Mouse (Mus musculus) c-Kit-positive CD71-positive TER-119-negative erythroid progenitor cells, embryonic 14.5 days (primary cell): ENCODE data around the gene Ube4b.
A peak's percentile ranks its signal among the peaks of the same experiment; 100 is the strongest.

Experiments
- DNase-seq: peaks from one replicate; pipeline ENCODE4 v3.0.0-alpha.2; 2013; ENCODE audit warnings: low read depth

The Ube4b gene

DNA sequence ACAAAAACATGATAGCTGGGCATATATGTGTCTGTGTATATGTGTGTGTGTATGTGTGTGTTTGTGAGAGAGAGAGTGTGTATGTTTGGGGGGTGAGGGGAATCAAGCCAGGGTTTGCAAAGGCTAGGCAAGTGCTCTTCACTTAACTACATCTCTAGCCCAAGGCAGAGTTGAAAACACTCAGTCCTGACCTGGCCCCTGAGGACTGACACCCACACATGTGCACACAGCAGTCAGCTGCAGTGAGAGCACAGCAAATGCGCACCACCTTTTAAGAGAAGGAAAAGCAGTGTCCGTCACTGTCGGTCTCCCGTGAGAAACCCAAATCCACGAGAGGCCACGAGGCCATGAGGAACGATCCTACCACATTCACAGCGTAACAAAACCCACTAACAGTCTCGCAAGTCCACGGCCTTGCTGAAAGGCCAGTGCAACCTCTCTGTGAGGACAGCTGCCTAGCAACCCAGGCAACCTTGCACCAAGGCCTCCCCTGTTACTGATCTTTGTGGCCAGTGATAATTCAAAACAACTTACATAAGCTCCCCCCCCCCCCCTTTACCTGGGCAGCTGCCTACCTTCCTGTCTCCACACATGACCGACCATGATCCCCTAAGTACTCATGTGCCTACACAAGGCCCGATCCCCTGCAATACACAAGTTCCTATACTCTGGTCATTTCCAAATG lies 33.1 kb downstream of the Ube4b start:
- DNase-seq: no peak

DNA sequence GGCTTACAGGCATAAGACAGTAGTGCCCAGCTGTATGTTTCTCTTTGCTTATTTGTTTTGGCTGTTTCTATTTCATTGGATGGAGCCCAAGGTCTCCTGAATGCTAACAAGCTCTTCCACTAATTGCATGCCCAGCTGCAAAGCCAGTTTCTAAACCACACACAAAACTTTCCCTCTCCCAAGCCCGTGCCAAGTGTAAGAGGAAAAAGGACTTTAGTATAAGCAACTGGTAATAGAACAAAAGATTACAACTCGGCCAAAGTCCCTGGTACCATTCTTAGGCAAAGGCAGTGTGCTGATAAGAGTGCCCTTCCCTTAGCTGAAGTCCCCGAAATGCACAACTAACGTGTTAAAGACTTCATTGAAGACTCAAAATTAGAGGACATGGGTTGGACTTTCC lies 34.2 kb downstream of the Ube4b start:
- no peak for DNase-seq

DNA sequence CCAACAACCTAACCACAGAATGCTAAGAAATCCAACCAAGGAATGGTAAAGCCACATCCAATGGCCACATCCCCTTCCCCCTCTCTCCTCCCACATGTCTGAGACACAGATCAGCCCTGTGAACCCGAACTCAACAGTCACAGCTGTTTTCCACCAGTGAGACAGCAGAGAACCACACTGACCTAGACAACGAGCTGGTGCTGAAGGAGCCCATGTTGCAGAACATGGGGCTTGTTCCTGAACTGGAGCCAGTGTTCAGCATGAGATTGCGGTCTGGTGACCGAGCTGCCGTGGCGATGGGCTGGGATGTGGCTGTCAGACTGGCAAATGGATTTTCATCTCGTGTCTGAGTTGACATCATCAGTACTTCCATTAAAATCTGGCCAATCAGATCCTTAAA lies 45.5 kb downstream of the Ube4b start:
- DNase-seq: no peak

DNA sequence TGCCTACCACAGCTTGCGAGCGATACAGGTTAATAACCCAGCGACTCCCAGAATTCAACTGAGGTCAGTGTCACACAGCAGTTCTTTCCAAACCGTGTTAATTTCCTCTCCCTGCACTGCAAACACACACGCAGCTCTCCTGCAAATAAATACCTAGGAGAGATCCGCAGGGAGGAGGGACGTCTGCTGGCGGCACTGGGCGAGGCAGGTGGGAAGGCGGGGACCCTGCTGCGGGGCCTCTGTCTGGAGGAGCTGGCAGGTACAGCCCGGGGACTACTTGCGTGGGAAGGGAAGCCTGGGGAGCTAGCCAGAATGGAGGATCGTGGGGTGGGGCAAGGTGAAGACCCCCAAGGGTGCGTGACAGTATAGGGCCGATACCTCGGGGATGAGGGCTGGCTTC lies 46.7 kb downstream of the Ube4b start:
- DNase-seq: no peak

DNA sequence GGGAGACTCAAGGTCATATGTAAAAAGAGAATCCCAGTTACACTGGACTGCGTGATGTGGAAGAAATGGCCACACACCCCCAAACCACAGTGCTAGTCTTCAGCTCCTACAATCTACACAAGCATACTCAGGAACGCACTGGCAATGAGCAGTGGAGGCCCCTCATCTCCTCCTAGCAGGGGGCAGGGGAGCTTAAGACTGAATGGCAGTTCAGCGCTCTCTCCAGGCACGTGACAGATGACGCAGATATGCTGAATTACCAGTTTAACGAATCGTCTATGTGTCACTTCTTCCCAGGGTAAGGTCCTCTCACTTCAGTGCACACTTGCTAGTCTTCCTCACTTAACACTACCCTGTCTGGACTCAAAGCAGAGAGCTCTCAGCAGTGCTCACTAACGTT lies 47.7 kb downstream of the Ube4b start:
- DNase-seq: no peak

DNA sequence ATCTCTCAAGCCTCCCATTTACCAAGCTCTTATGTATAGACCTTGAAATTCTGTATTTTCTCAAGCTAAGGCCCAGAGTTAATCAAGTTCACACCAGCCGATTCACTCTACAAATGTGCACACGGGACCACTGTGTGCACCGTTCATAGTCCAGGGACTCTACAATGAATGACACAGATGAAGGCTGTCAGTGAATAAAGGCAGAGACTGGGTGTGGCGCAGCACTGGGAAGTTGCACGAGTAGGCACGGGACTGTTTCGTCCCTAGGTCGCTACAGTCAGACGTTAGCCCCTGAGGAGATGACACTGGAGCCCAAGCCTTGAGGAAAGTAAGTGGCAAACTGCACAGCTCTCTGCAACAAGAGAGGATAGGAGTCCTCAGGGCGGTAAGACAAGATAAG lies 50.5 kb downstream of the Ube4b start:
- no peak for DNase-seq

DNA sequence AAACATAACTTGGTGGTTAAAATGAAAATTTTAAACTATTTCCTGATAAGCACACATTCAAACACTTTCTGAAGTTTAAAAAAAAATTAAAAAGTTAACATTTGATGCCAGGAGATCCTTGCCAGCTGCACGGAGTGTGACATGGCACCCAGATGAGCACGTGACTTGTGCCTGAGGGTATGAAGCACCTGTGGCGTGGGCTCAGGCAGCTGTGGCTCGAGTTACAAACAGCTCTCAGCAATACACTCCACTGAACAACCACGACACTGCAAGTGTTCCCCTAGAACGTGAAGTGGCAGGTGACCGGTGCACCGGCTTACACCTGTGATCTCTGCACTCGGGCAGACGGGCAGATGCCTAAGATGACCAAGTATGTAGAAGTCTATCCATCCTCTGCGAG lies 51.9 kb downstream of the Ube4b start:
- DNase-seq: no peak

DNA sequence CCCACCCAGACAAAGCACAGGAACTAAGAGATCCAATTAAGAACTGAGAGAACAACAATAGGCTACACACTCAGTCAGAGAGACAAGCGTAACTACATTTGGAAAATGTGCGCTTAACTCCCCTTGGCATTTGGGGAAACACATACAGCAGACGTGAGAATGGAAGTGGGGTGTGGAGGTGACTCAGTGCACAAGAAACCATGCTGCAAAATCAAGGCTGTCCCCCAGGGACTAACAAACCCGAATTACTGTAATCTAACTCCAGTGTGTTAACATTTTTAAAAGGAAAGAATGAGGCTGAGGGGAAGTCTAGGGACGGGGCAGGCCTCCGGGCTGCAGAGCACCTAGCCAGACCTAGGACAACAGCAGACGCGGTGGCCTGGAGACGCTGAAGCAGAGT lies 52.6 kb downstream of the Ube4b start:
- DNase-seq: no peak

DNA sequence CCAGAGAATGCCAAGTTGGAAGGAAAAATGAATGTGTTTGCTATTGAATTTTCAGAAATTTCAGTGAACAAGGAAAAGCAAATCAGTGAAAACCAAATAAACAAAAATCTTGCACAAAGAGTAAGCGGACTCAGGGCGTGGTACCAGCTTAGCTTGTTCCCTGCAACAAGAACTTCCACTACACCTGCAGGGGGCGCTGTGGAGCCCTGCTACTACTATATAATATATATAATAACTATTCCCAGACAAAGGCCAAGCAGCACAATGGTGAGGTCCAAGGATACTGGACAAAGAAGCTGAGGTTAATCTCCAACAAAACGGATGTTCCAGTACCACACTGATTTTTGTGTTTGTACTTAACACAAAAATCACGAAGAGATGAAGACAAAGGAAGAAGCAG lies 53.1 kb downstream of the Ube4b start:
- peak; percentile 15 for DNase-seq

DNA sequence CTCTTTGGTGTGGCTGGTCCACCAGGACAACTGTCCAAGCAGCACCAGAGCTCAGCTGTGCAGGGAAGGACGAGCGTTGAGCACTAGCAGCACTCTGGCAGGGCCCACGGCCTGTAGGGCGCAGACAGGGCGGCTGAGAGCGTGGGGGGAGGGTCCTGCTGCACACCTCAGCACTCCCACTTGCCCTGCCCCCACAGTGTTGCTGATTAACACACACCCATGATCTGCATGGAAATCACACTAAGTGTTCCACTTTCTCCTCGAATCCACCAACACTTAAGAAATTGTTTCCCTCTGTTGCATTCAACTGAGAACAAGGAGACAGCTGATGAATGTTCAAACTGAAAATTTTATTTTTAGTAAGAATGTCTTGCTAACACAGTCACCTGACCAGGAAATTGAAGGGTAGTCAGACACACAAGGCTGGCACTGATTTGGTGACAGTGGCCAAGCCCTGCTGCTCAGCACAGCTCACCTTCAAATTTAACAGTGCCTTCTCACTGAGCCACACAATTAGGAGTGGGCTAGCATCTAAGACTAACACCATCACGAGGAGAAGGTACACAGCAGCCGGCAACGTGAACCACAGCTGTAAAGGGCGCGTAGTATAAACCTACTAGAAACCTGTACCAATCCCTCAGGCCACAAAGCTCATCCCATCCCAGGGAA lies 60.7 kb downstream of the Ube4b start:
- no peak for DNase-seq

DNA sequence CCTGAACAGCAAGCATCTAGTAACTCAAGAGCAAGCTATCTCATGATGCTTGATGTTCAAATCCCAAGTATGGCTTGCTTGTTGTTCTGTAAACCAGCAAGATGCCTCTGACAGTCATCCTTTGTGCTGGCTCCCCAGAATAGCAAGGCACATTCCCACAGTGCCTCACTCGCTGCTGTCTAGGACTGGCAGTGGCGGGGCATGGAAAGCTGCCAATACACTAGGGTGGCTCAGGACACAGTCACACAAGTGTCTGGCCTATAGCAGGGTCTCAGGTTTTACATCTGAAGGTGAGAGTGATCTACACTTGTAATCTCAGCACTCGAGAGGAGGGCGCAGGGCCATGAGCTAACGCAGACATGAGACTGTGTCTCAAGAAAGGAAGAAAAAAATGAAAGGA lies 61.7 kb downstream of the Ube4b start:
- DNase-seq: no peak

DNA sequence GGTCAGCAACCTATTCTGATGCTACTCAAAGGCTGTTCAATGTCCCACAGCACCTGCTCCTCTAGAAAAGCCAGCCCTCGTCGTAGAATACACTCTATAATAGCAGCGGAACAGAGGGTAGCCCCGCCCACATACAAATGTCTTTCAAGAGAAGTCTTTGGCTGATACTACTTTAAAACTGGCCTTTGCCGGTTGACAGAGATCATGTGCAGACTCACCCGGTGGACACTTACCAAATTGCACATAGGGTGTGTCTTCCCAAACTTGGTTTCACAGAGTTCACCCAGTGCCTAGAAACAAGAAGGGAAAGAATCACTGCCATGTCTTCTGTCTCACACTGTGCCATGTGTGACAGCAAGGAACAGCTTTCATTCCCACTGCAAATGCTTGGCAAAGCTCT lies 65.5 kb downstream of the Ube4b start:
- no peak for DNase-seq

DNA sequence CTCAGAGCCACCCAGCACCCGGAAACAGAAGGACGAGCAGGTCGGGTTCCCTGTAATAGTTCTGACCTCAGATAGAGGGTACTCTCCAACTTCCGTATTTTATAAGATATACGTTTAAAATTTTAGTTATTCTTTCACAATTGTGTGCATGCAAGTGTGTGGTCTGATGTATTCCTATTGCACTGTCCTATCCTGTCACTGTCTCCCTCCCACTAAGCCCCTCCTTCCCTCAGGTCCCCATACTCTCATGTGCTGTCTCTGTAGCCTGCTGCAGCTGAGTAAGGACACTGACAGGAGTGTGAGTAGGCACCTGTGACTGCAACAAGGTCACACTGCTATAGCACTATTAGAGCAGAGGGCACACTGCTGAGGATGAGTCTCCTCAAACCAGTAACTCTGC lies 65.9 kb downstream of the Ube4b start:
- no peak for DNase-seq

DNA sequence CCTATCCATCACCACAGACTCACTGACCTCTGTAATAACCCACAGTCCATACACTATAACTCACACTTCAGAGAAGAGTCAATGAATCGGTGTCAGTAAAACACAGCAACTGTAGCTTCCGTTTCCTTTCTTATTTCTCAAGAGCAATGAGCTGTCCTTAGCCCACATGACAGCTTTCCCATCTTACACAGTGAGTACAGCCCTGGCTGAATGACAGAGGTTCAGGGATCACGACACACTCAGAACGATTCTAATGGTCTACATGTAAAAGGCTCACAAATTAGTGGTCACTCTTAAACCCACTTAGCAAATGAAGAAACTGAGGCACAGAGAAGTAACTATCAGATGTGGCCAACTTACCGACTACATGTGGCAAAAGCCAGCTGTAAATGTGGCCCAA lies 68.6 kb downstream of the Ube4b start:
- no peak for DNase-seq

DNA sequence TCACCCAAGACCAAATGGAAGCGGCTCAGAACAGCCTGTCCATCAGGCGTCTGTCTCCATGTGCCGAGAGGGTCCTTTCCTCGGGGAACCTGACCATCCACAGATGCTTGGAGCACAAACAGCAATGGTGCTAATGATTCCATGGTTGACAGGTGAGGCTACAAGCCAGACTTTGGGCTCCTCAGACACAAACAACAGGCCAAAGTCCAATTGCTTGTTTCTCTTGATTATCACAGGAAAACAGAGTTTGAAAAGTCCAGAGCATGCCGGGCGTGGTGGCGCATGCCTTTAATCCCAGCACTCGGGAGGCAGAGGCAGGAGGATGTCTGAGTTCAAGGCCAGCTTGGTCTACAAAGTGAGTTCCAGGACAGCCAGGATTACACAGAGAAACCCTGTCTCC lies 71.9 kb downstream of the Ube4b start:
- no peak for DNase-seq

DNA sequence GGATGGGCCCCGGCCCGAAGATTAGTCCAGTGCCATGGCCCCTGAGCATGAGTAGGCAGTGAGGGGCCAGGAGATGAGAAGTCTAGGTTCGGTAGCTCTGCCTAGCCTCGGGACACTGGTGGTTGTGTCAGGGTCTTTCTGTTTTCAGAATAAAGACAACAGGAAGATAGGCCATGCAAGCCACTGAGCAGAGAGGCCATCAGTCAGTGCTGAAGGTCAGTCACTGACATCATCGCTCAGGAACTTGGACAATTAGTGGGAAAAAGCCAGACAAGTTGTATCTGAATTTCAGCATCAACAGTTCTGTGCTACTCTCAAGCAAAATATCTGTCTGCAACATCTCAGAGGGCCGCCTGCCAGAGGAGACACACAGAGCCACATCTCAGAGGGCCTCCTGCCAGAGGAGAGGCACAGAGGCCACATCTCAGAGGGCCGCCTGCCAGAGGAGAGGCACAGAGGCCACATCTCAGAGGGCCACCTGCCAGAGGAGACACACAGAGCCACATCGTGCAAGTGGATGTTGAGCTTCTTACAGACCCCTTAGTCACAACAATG lies 74.9 kb downstream of the Ube4b start:
- DNase-seq: no peak

DNA sequence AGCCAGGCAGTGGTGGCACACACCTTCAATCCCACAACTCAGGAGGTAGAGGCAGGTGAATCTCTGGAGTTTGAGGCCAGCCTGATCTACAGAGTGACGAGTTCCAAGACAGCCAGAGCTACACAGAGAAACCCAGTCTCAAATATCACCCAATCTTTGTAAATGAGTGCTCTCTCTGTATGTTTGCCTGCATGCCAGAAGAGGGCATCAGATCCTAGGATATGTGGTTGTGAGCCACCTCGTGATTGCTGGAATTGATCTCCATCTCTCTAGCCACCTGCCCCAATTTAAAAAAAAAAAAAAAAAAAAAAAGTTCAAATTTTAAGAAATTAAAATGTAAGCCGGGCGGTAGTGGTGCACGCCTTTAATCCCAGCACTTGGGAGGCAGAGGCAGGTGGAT lies 77.6 kb downstream of the Ube4b start:
- no peak for DNase-seq

DNA sequence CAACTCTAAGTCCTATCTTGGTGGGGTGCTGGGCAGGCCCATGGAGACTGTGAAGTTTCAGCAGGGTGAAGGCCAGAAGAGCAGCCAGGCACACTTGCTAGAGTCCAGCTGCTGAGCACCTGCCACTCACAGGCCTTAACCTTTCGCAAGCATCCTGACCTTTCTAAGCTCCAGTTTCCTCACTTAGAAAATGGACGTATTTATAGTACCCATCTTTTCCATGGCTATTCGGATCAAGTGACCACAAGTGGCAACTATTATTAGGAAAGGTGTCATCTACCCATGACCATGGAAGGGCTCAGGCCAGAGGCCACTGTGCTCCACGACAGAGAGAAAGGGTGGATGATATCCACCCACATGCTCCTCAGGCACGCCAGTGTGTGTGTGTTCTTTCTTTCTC lies 80.7 kb downstream of the Ube4b start:
- DNase-seq: no peak

DNA sequence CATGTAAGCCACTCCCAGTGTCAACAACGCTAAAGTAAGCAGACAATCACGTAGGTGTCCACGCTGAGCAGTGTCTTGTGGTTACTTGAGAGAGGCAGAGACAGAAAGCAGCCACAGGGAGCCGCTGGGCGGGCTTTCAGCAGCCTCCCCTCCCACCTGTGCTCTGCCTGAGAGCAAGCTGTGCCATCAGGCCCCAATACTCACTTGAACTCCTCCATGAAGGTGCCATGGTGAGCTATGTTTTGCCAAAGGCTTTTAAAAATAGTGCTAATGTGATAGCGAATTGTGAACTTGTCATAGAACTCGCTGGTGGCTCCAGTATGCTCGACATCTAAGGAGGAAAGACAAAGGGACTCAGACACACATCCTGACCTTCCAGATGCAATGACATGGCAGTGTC lies 82.2 kb downstream of the Ube4b start:
- DNase-seq: no peak

DNA sequence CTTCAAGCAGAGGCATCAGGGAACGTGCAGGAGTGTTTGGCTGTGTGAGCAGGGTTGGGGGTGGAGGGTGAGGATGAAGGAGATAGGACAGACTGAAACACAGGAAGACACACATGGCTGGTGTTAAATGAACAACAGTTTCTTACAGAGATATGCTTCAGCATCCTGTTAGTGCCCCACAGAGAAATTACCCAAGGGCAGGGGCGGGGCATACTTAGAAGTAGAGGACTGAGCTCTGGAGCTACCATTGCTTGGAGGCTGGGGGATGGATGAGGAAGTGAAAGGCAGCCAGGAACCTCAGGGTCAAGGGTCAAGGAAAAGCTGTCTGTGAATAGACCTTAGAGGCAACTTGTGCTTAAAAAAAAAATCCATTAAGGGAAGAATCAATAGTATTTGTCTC lies 85.9 kb downstream of the Ube4b start:
- DNase-seq: no peak

DNA sequence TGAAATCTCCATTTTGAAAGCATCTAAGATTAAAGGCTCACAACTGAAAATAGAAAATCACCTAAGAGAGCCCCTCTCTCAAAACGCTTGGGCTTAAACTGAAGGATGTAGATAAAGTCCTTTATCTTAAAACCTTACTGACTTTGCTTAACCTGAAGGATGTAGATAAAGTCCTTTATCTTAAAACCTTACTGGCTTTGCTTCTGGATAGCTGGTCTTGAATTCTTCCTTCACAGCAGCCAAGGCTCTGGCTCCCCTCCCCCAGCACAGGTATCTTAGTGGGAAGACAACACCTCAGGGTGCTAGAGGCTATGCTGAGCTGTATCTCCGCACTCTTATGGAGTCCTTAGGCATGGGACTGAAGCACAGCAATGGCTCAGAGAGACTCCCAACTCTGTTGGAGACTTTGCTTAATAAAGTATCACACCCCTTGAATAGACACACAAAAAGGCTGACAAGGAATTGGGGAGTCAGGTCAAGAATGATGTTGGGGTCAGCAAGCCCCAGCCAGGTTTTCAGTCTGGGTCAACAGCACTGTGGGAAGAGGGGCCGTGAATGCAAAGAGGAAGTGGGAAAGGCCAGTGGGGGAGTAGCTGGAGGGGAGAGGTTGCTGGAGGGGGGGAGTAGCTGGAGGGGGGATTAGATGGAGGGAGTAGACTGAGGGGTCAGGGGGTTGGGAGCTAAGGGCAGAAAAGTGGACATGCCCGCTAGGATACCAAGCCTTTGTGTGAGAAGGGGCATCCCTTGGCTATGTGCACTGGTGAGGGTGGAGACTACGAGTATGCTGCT lies 86.9 kb downstream of the Ube4b start:
- no peak for DNase-seq

DNA sequence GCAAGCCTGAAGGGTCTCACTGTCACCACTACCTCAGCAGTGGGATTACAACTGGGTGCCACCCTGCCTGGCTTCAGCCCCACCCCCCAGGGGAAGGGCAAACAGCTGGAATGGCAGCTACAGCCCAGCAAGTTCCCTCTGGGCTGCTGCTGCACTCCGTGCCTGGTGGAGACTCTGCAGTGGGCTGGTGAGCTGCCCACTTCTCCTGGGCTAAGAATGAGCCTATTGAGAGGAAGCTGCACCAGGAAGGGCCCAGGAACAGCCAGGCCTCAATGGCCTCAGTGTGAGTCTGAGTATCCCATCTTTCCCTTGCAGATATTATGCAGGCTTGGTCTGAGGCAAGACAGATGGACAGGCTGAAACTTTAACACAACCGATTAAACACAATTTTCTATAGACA lies 88.4 kb downstream of the Ube4b start:
- no peak for DNase-seq

DNA sequence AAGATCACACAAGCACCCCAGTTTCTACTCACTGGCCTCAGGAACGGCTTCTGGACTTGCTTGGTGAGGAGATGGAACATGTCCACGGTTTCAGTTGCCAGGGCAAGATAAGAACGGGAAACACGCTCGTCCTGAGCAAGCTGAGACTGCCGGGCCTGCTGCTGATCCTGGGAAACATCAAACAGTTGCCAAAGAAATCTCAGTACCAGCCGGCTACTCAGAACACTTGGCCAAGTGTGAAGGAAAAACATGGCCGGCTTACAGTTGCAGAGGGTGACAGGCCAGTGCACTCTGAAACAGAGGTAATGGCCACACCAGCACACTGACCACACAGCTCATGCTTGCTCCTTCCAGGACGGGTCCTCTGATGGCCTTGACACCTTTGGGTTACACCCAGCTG lies 89.2 kb downstream of the Ube4b start:
- DNase-seq: no peak
